Mouse (Mus musculus) macrophage (primary cell): Measurements from ENCODE around the gene Slc39a3. TPM values are rescaled to one million over a fixed set of nuclear protein-coding genes. Genes with fewer than 3 reads are reported as not detected.
"Not testable (repeated sequence)": the region's sequence is repeated elsewhere in the genome, so short reads cannot be mapped to it uniquely, and the experiment has no call there.

Experiments used
- H3K27ac ChIP-seq: fragments of 350-480 bp; formaldehyde crosslinking; 2 replicates; pipeline ENCODE4 v1.9.0; 2021
- H3K36me3 ChIP-seq: fragments of 350-480 bp; formaldehyde crosslinking; 2 replicates; pipeline ENCODE4 v1.9.0; 2021; ENCODE audit errors: inconsistent target
- H3K4me3 ChIP-seq: fragments of 350-480 bp; formaldehyde crosslinking; 2 replicates; pipeline ENCODE4 v1.9.0; 2021; ENCODE audit errors: inconsistent target
- H3K79me2 ChIP-seq: fragments of 350-480 bp; formaldehyde crosslinking; 2 replicates; pipeline ENCODE4 v1.9.0; 2021; ENCODE audit errors: inconsistent target
- WGBS: methylation state at CpG from one replicate; pipeline ENCODE4 v1.1.7; 2026; ENCODE audit warnings: inconsistent platforms; ENCODE audit not compliant: missing documents; 5-methylcytosine and 5-hydroxymethylcytosine counted together
- polyA plus RNA-seq: library from polyadenylated mRNA; stranded (reverse); fragments of 250-400 nt; gene quantifications from 3 replicates; pipeline ENCODE4 v1.2.4, GENCODE M21; 2018; ENCODE audit warnings: inconsistent platforms
- total RNA-seq, 78 experiments: library from RNA; depleted of rRNA; stranded (reverse); fragments of 250-400 nt; gene quantifications; 1 replicate in 9 of 78; 2 replicates in 24 of 78; 3 replicates in 43 of 78; 4 replicates in 2 of 78; pipeline ENCODE4 v1.2.4; 2018; ENCODE audit warnings: inconsistent platforms in 56 of 78

Slc39a3 gene
- total RNA-seq (2018; cell fraction: chromatin; rRNA removed) = 10 to 100 TPM in 15 of 26 experiments, 1 to 10 TPM in 11; 2.9 to 20.9 (median 11.1) TPM
- total RNA-seq (2018; cell fraction: cytosol; rRNA removed) = 10 to 100 TPM in 24 of 26 experiments, 1 to 10 TPM in 2; 8.4 to 20.6 (median 15.0) TPM
- total RNA-seq (2018; cell fraction: nucleus; rRNA removed) = 10 to 100 TPM in 21 of 26 experiments, 1 to 10 TPM in 5; 8.2 to 32.4 (median 17.4) TPM
- 6.1 to 14.7 TPM (median 14.6 TPM) in 3 replicates for polyA plus RNA-seq

DNA sequence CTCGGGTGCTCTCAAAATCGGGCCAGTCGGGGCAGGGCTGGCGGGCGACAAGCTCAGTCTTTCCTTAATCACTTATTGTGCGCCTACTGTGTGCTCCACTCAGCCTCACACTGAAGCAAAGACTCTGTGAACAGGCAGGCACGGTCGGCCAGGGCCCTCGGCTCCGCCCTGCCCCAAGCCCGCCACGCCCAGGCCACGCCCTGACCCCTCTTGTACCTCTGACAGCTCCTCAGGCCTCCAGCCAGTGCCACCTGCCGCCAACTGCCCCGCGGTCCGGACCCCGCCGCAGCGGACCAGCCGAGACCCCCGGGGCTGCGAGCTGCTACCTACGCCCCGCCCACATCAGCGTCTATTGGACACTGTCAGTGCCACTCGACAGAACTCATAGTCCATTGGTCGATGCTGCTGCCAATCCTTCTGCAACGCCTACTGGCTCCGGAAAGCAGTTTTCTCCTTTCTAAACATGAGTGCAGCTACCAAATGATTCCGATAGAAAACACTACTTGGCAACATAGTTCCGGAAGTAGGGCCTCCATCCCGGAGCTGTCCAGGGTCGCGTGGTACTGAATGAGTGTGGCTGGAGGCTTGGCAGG, at the start of gene Slc39a3:
TSS of gene Slc39a3 (minus strand) at position 439 of the 593 bp plus-strand sequence.
- WGBS = 1% methylated on average over 35 of the region's 35 CpGs
- H3K27ac ChIP-seq = no peak within 1 kb of the TSS
- H3K4me3 ChIP-seq = peak within 1 kb of the TSS; percentile 71
- peaks cover 6% of the 10 kb centered on the region; the same call in 1 of the 2 replicates for H3K79me2 ChIP-seq
- H3K36me3 ChIP-seq = peaks cover 10% of the 10 kb centered on the region; the same call in 1 of the 2 replicates

- 50% methylated on average over 1 of the region's 2 CpGs for WGBS
- H3K36me3 ChIP-seq = no peaks in the 10 kb centered on the region
- H3K4me3 ChIP-seq = no peak overlapping the region
- H3K27ac ChIP-seq = no peak overlapping the region
- no peaks in the 10 kb centered on the region for H3K79me2 ChIP-seq
These were observed 49.8 kb upstream of the Slc39a3 start for GRCm38 (mm10) chr10:81087021-81087420.

- Histone ChIP-seq H3K36me3 (peaks cover 13% of the 10 kb centered on the region; the same call in 1 of the 2 replicates), H3K79me2 (no peaks in the 10 kb centered on the region), H3K4me3 (no peak overlapping the region), H3K27ac (no peak overlapping the region)
- WGBS = 90% methylated on average over 7 of the region's 7 CpGs
These were observed 45.1 kb upstream of the Slc39a3 start for GRCm38 (mm10) chr10:81082168-81082960.

DNA sequence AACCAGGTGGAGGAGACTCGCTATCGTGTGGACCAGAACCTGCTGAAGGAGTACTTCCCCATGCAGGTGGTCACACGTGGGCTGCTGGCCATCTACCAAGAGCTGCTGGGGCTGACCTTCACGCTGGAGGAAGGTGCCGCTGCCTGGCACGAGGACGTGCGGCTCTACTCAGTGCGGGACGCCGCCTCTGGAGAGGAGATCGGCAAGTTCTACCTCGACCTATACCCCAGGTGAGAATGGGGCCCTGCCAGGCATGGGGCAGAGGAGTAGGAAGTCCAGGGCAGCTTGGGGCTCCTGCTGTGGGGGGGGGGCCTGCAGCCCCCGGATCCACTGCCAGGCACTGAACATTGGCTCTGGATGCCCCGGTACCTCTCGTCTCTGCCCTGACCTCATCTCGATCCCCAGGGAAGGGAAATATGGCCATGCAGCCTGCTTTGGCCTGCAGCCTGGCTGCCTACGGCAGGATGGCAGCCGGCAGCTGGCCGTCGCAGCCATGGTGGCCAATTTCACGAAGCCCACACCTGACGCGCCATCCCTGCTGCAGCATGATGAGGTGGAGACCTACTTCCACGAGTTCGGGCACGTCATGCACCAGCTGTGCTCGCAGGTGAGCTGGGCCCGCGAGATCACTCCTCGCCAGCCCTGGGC, 42.9 kb upstream of the Slc39a3 start:
- Histone ChIP-seq H3K36me3 (peaks cover 13% of the 10 kb centered on the region; the same call in 1 of the 2 replicates), H3K4me3 (no peak overlapping the region), H3K27ac (no peak overlapping the region), H3K79me2 (no peaks in the 10 kb centered on the region)
- WGBS = 94% methylated on average over 27 of the region's 31 CpGs

- Histone ChIP-seq H3K79me2 (no peaks in the 10 kb centered on the region), H3K27ac (no peak overlapping the region), H3K4me3 (no peak overlapping the region), H3K36me3 (peaks cover 13% of the 10 kb centered on the region; the same call in 1 of the 2 replicates)
- 94% methylated on average over 11 of the region's 11 CpGs for WGBS
These were observed 40.7 kb upstream of the Slc39a3 start for GRCm38 (mm10) chr10:81077916-81078315.

GRCm38 (mm10) chr10:81076356-81076755, 39.1 kb upstream of the Slc39a3 start:
- WGBS = 100% methylated on average over 1 of the region's 1 CpGs
- Histone ChIP-seq H3K36me3 (peaks cover 10% of the 10 kb centered on the region; the same call in 1 of the 2 replicates), H3K79me2 (no peaks in the 10 kb centered on the region), H3K27ac (no peak overlapping the region), H3K4me3 (no peak overlapping the region)

GRCm38 (mm10) chr10:81075734-81076133, 38.5 kb upstream of the Slc39a3 start:
- 92% methylated on average over 8 of the region's 8 CpGs for WGBS
- Histone ChIP-seq H3K79me2 (peaks cover 6% of the 10 kb centered on the region; the same call in 1 of the 2 replicates), H3K27ac (no peak overlapping the region), H3K4me3 (no peak overlapping the region), H3K36me3 (peaks cover 4% of the 10 kb centered on the region; the same call in 1 of the 2 replicates)

- Histone ChIP-seq H3K4me3 (no peak overlapping the region), H3K27ac (no peak overlapping the region), H3K36me3 (peaks cover 3% of the 10 kb centered on the region; the same call in 1 of the 2 replicates), H3K79me2 (peaks cover 10% of the 10 kb centered on the region; the same call in 1 of the 2 replicates)
- WGBS = 83% methylated on average over 7 of the region's 7 CpGs
These were observed 36.2 kb upstream of the Slc39a3 start for GRCm38 (mm10) chr10:81073464-81073863.

- Histone ChIP-seq H3K79me2 (peaks cover 10% of the 10 kb centered on the region; the same call in 1 of the 2 replicates), H3K27ac (no peak overlapping the region), H3K4me3 (no peak overlapping the region), H3K36me3 (no peaks in the 10 kb centered on the region)
- WGBS = 94% methylated on average over 8 of the region's 8 CpGs
These were observed 35.1 kb upstream of the Slc39a3 start for GRCm38 (mm10) chr10:81072290-81072689.

- Histone ChIP-seq H3K79me2 (peaks cover 10% of the 10 kb centered on the region; the same call in 1 of the 2 replicates), H3K27ac (peak within 1 kb of the TSS; percentile 28), H3K36me3 (no peaks in the 10 kb centered on the region), H3K4me3 (peak within 1 kb of the TSS; percentile 34)
- WGBS = 2% methylated on average over 33 of the region's 35 CpGs
These were observed 32.6 kb upstream of the Slc39a3 start, which contains the start of gene Thop1 for GRCm38 (mm10) chr10:81069836-81070235. TSS of gene Thop1 (plus strand) at chr10:81070035.

- 95% methylated on average over 5 of the region's 5 CpGs for WGBS
- H3K27ac ChIP-seq = peak overlapping the region; percentile 28
- H3K79me2 ChIP-seq = peaks cover 10% of the 10 kb centered on the region; the same call in 1 of the 2 replicates
- no peaks in the 10 kb centered on the region for H3K36me3 ChIP-seq
- H3K4me3 ChIP-seq = no peak overlapping the region
These were observed 31.5 kb upstream of the Slc39a3 start for GRCm38 (mm10) chr10:81068706-81069105.

DNA sequence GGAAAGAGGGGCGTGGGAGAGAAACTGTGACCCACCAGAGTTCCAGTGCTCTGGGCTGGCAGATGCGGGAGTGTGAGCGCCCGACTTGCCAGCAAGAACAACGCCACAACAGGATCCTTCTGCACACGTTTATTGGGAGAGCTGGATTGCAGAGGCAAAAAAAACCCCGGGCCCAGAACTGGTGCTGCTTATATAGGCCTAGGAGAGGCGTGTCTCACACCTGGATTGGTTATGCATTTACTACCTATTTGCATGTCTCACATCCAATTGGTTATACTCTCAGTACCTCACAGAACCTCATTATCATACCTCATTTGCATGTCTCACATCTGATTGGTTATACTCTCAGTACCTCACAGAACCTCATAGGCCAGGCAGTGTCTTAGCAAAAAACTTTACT, 27.3 kb upstream of the Slc39a3 start:
- H3K27ac ChIP-seq, H3K79me2 ChIP-seq, H3K36me3 ChIP-seq, H3K4me3 ChIP-seq: not testable (repeated sequence)
- 93% methylated on average over 8 of the region's 8 CpGs for WGBS

- no peak overlapping the region for H3K4me3 ChIP-seq
- no peaks in the 10 kb centered on the region for H3K36me3 ChIP-seq
- no peak overlapping the region for H3K27ac ChIP-seq
- WGBS = 59% methylated on average over 4 of the region's 4 CpGs
- peaks cover 23% of the 10 kb centered on the region for H3K79me2 ChIP-seq
These were observed 25.5 kb upstream of the Slc39a3 start for GRCm38 (mm10) chr10:81062710-81063109.
